Mouse (Mus musculus): ENCODE results near the gene 1700016D06Rik.
A peak's percentile ranks its signal among the peaks of the same experiment; 100 is the strongest.

Gene 1700016D06Rik

DNA sequence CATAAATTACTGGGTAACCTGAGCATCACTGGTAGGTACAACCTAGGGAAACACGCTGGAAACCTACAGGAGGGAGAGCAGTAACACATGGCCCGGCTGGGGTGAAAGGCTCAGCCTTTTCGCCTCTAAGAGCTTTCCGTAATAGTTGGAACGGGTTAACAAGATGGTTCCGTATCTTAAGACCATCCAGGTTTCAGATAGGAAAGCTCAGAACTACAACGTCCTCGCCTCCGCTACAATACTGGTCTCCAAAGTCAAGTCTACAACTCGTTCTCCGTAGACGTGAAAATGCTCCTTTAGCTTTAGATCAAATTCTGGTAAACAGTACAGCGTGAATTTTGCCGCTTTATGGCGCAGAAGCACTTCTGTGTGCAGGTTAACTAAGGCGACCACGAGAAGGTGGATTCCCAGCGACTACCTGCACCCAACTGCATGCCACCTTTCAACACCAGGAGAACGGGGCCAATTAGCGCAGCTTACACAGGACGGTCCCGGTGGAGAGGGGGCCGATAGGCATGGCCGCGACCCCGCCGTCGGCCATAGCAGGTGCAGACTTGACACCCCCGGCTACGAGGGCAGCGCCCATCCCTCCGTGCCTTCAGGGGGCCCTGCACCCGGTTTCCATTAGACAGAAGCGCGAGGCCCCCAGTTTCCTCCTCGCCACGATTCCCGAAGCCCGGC, 66.4 kb downstream of the 1700016D06Rik start:
- no peak for DNase-seq

DNA sequence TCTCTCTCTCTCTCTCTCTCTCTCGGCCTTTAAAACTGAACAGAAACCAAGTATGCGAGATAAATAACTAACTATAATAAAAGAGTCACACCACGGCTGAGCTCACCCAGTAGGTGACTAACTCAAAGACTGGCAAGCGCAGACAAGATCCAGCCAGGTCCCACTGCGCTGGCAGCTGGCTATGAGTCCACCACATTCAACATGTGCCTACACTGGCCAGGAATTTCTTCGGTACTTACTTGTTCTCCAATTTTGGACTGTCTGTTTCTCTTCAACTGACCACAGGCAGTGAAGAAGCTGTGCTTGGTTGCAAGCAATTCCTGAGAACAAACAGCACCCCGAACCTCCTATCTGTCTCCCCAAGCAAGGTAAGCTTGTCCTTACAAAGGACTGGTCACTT, 67.4 kb downstream of the 1700016D06Rik start:
- DNase-seq = no peak

DNA sequence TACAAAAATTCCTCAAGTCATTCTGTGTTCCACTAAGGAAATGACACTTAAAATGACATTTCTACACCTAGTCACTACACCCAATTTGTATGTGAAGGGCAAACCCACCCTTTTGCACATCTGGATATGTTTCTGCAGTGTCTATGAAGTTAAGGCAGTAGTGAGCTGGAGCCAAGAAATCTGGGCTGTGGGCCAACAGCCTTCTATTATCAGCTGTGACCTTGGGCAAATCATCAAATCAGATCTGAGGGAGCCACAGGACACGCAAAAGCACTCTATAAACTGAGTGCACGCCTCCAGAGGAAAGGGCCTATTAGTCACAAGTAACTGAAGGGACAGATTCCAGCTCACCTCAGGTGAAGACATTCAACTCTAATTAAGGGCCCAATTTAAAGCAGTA, 68.5 kb downstream of the 1700016D06Rik start:
- peak; percentile 72 for DNase-seq

DNA sequence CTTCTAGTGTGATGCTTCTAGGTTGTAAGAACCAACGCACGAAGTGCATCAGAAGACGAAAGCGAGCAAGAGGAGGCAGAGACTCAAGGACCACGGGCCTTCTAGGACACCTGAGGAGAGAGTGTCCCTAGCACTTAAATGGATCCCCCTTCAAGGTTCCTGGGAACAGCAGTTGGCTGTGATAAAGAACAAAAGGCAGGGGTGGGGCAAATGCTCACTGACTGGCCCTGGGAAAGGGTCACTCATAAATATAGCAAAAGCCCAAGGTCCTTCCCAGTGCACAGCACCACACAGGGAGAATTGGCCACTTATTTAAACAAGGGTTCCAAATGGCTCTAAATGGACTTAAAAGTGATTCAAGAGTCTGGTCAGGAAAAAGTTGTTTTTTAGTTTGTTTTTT, 71.7 kb downstream of the 1700016D06Rik start:
- DNase-seq = no peak

DNA sequence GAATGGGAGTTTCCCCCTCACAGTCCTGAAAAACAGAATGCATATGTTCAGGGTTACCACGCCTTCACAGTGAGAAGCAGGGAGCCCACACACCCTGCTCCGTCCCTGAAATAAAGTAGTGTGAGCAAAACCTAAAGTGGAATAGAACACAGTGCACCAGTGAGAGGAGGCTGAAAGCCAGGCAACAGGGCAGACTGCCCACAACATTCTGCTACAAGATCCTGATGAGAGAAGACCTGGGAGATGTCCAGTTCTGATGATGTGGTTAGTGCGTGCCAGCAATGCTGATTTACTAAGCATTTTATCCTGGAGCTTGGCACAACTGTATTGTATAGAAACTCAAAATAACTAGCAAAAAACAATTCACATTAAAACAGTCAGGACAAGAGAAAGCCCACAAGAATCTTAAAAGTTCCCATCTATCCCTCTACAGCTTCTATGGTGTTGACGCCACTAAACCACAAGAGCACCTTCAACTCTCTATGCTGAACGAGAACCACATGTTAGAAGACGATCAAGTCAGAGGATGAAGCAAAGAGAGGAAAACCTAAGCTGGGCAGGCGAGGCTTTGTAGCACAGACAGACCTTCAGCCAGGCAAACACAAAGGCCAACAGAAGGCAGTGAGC, 72.2 kb downstream of the 1700016D06Rik start:
- DNase-seq = no peak

DNA sequence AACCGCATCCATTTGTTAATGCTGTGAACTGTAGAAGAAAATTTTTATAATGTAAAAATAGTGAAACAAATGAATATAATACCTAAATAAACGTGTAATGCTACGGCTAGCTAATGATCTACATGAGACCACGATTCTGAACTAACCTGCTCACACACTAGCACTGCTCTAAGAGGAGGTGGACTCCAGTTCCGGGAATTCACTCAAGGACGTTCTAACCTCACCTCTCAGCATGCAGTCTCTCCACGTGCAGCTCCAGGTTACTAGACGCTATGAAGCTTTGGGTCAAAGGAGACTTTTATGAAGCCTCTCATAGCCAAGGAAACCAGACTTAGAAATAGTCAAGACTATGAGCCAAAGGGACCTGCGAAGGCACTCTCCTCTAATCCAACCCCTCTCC, 73.1 kb downstream of the 1700016D06Rik start:
- no peak for DNase-seq

DNA sequence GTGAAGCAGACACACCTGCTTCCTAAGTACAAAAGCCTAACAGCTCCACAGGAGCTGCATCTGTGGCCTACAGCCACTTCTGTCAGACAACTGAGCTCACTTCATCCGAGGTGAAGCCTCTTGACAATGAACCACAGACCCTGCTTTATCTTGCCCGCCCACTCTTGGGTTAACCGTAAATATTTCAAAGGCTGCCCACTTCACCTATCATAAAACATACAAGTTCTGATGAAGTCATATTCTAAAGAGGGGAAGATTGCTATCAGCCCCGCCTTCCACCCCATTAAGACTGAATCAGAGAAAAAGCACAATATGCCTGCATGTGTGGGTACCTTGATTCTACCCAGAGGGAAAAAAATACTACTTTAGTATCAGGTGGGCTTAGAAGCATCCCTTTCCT, 75.8 kb downstream of the 1700016D06Rik start:
- DNase-seq = no peak

DNA sequence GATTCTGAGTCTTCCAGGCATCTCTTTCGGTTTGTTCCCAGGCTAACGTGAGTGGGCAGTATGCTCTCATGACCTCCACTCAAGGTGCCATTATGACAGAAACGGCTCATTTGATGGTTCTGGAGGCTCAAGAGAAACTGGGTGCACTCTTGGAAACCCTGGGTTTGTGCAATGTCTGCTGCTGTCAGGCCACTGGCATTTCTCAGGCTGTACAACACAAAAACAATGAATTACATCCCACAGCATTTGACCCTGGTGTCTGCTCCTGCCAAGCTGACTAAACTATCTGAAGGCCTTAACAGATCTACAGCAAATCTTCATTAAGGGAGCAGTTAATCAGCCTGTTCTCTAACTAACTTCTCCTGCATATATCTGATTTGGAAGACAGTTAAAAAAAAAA, 81.8 kb downstream of the 1700016D06Rik start:
- DNase-seq = no peak

DNA sequence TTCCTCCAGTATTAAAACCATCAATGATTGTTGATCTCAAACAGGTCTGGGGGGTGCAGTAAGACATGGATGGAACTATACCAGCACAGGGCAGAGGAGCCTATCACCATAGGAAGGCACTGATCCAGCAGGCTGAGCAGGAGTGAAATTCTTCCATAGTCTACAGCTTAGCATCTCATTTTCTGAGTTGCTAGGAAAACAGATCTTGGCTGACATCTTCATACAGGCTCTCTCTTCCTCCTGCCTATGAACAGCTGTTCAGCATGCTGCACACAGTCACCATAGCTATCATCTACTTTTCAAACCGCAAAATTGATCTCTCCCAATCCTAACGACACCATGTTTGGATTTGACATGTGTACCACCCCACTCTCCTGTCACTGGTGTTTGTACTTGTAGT, 82.8 kb downstream of the 1700016D06Rik start:
- DNase-seq = no peak

DNA sequence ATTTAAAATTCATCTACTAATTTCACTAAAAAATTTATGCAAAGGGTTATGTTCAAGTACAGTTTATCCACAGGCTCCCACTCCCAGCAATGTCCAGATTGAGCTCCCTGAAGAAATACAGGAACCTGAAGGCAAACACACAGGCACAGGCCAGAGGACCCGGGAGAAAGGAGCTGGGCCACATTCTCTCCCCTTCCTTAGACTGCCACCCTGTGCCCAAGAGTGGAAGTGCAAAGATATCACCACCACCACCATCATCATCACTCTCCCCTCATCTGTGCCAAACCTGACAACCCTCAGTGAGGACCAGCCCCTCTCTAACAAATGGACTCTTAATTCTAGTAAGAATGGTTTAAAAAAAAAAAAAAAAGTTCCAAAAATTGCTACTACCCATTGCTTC, 84.6 kb downstream of the 1700016D06Rik start:
- peak; percentile 53 for DNase-seq

DNA sequence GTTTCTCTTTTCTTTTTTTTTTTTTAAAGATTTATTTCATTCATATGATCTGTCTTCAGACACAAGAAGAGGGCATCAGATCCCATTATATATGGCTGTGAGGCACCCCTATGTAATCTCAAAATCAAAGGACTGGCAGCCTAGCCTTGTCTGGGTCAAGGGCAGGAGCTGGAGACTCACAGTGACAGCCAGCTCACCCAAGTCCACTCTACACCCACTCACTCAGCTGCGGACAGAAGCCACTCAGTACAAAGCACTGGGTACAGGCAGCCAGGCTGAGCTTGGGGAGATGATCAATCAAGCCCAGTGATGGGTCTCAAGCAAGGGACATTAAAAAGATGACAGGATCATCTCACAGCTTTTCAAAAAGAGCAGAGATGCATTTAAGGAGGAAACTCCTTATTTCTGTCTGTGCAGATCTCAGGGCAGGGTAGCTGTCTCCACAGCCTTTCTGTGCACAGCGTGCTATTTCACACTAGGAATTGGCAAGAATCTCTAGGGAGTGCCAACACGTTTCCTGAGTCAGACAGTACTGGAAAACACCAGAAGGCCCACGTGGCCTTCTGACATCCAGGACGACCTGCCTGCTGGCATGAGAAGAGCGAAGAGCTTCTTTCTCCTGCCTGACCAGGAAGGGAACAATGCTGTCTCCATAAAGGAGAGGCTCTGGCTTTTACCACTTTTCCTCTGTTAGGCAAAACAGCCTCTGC, 86.6 kb downstream of the 1700016D06Rik start:
- DNase-seq = no peak

DNA sequence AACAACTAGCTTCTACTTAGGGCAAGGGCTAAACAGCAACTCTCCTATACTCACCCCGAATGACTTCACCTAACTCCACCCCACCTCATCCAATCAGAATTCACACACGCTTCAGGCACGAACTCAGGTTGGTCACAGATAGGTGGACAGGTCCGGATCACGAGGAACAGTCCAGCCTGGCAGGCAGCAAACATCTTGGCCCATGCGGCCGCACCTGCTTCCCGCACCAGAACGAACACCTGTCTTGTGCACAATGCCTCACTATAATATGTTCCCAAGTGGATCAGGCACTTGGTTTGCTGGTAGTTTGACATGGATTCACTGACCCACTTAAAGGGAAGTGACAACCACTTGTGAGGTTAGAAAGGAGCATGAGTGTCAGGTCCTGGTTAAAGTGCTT, 92.0 kb downstream of the 1700016D06Rik start:
- no peak for DNase-seq
